Mouse (Mus musculus) C2C12 (cell line): ENCODE measurements around the gene Tnfrsf1a.

Experiments
- CEBPB ChIP-seq: IDR thresholded peaks from one replicate; pipeline ENCODE4 v1.6.1; 2011; ENCODE audit warnings: low read depth, mild to moderate bottlenecking, control low read depth, moderate library complexity
- CTCF ChIP-seq: IDR thresholded peaks from one replicate; pipeline ENCODE4 v1.5.1; 2011; ENCODE audit not compliant: control insufficient read depth, insufficient read depth, insufficient read length

DNA sequence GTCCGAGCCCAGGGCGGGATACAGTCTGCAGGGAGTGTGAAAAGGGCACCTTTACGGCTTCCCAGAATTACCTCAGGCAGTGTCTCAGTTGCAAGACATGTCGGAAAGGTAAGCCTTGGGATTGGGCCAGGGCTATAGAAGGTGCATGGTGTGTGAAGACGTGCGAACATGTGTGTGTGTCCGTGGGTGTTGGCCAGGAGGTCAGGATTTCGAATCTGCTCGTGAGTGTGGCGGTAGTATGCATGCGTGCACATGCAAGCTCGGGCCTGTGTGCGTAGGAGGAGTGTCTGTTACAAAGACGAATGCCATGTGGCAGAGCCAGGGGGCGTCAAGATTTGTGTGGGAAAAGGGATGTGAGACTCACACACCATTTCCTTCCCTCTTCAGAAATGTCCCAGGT is 8.2 kb downstream of the Tnfrsf1a start:
- TF ChIP-seq CTCF (no peak), CEBPB (no peak)
